ENCODE assay signal across 12 mouse cellular contexts in the genomic region with DNA sequence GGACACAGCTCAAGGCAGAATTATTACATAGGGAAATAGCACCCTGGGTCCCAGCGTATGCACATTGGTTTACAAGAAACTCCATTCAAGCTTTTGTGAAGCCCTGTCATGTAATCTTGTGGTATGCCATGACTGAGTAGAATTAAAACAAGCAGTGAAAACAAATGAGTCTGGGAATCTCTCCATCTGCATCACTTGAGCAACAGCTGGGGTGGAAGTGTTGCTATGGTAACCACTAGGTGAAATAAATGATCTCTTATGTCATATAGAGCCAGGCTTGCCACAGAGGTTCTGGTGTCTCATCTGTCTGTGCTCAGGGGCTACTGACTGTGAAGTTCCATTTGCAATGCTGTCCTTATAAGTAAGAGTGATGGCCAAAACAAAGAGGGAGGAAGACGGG.
A peak's percentile ranks its signal among the peaks of the same experiment; 100 is the strongest.
DNase-seq lines count a peak whose midpoint lies in the region; ATAC-seq and TF ChIP-seq lines count a peak whose summit lies in the region.
"Had no signal": no experiment of that assay in that cellular context is flagged by ENCODE, and none has a peak within 500 bp of the region (broad histone marks: within the 10 kb centered on the region; RNA-seq: fewer than 3 reads in every experiment).

No protein-coding gene starts in this region.

- TF ChIP-seq CTCF in liver, postnatal 0 days (IDR thresholded peaks at IDR 0.05; ENCODE audit: low read depth): no peak

- no peaks in the 10 kb centered on the region for H3K36me3 ChIP-seq in midbrain, embryonic 14.5 days (ENCODE audit: control insufficient read depth, insufficient read depth, low read length)
- no peaks in the 10 kb centered on the region for H3K36me3 ChIP-seq in midbrain, embryonic 10.5 days
- H3K36me3 ChIP-seq in hindbrain, embryonic 15.5 days: no peaks in the 10 kb centered on the region
- no peaks in the 10 kb centered on the region for H3K36me3 ChIP-seq in liver, postnatal 0 days (replicated peaks; ENCODE audit: insufficient read depth, low read length)
- H3K36me3 ChIP-seq: liver, embryonic 15.5 days; midbrain, embryonic 12.5 days had no signal

- no peaks in the 10 kb centered on the region for H3K27me3 ChIP-seq in midbrain, embryonic 14.5 days (ENCODE audit: control insufficient read depth, insufficient read depth, low read length)
- H3K27me3 ChIP-seq in midbrain, embryonic 10.5 days (ENCODE audit: low read depth, poor library complexity, severe bottlenecking): no peaks in the 10 kb centered on the region
- H3K27me3 ChIP-seq in hindbrain, embryonic 15.5 days: no peaks in the 10 kb centered on the region
- H3K27me3 ChIP-seq in liver, postnatal 0 days (ENCODE audit: insufficient read depth, low read length): no peaks in the 10 kb centered on the region
- H3K27me3 ChIP-seq: liver, embryonic 15.5 days; midbrain, embryonic 12.5 days had no signal

- peak; percentile 66 for DNase-seq in midbrain, embryonic 14.5 days
- DNase-seq in midbrain, embryonic 10.5 days (ENCODE audit: low spot score): no peak
- DNase-seq in mesoderm, embryonic 11.5 days (ENCODE audit: low read depth, low spot score): peak; percentile 50
- DNase-seq in liver, postnatal 0 days: no peak
- DNase-seq in kidney, postnatal 4 days: no peak
- no peak for DNase-seq in heart, adult 8-10 months (ENCODE audit: low spot score)
- DNase-seq: cerebellum, postnatal 10 days; kidney, adult 8-10 months; thymus, postnatal 25 days had no signal

- ATAC-seq in midbrain, embryonic 14.5 days (ENCODE audit: low FRiP score, low TSS enrichment): no peak; the same call in 1 of the 2 replicates
- ATAC-seq in hindbrain, embryonic 15.5 days (ENCODE audit: low FRiP score, low read depth): peak; percentile 85; the same call in 1 of the 2 replicates
- ATAC-seq in liver, postnatal 0 days: no peak

- no peak overlapping the region for H3K4me3 ChIP-seq in midbrain, embryonic 14.5 days (replicated peaks; ENCODE audit: low read depth, low read length)
- no peak overlapping the region for H3K4me3 ChIP-seq in midbrain, embryonic 10.5 days
- H3K4me3 ChIP-seq in hindbrain, embryonic 15.5 days: no peak overlapping the region
- H3K4me3 ChIP-seq in liver, postnatal 0 days (ENCODE audit: low read depth, low read length): no peak overlapping the region
- H3K4me3 ChIP-seq: liver, embryonic 15.5 days; midbrain, embryonic 12.5 days had no signal

- no peak for TF ChIP-seq EP300 in liver, postnatal 0 days (IDR thresholded peaks at IDR 0.05; ENCODE audit: low read depth)

- H3K4me1 ChIP-seq in midbrain, embryonic 14.5 days (ENCODE audit: control insufficient read depth, insufficient read depth, low read length): no peaks in the 10 kb centered on the region; the same call in 1 of the 2 replicates
- H3K4me1 ChIP-seq in midbrain, embryonic 10.5 days: peaks cover 20% of the 10 kb centered on the region
- peaks cover 6% of the 10 kb centered on the region; the same call in 1 of the 2 replicates for H3K4me1 ChIP-seq in hindbrain, embryonic 15.5 days (replicated peaks)
- H3K4me1 ChIP-seq in liver, postnatal 0 days (ENCODE audit: insufficient read depth): no peaks in the 10 kb centered on the region
- H3K4me1 ChIP-seq: liver, embryonic 15.5 days had no signal

- no peak overlapping the region for H3K9ac ChIP-seq in midbrain, embryonic 14.5 days (replicated peaks; ENCODE audit: low read length)
- H3K9ac ChIP-seq in hindbrain, embryonic 15.5 days: no peak overlapping the region
- no peak overlapping the region for H3K9ac ChIP-seq in liver, postnatal 0 days (replicated peaks)
- H3K9ac ChIP-seq: liver, embryonic 15.5 days; midbrain, embryonic 12.5 days had no signal

- no peak overlapping the region for H3K27ac ChIP-seq in midbrain, embryonic 14.5 days (replicated peaks; ENCODE audit: low read depth, low read length)
- no peak overlapping the region for H3K27ac ChIP-seq in midbrain, embryonic 10.5 days (replicated peaks)
- no peak overlapping the region for H3K27ac ChIP-seq in hindbrain, embryonic 15.5 days (replicated peaks)
- H3K27ac ChIP-seq in liver, postnatal 0 days (ENCODE audit: low read depth): no peak overlapping the region
- H3K27ac ChIP-seq: liver, embryonic 15.5 days; midbrain, embryonic 12.5 days had no signal

- no peak overlapping the region for H3K4me2 ChIP-seq in midbrain, embryonic 14.5 days (ENCODE audit: low read length)
- no peak overlapping the region for H3K4me2 ChIP-seq in hindbrain, embryonic 15.5 days
- no peak overlapping the region for H3K4me2 ChIP-seq in liver, postnatal 0 days (ENCODE audit: low read depth, low read length)
- H3K4me2 ChIP-seq: liver, embryonic 15.5 days; midbrain, embryonic 12.5 days had no signal

- 37% methylated on average over 2 of the region's 2 CpGs for WGBS in midbrain, embryonic 14.5 days
- 91% methylated on average over 2 of the region's 2 CpGs for WGBS in midbrain, embryonic 10.5 days
- WGBS in hindbrain, embryonic 15.5 days: 16% methylated on average over 2 of the region's 2 CpGs
- WGBS in liver, postnatal 0 days (ENCODE audit: insufficient replicate concordance): 88% methylated on average over 2 of the region's 2 CpGs

- H3K9me3 ChIP-seq in midbrain, embryonic 14.5 days (ENCODE audit: control insufficient read depth, low read length): no peaks in the 10 kb centered on the region
- no peaks in the 10 kb centered on the region for H3K9me3 ChIP-seq in midbrain, embryonic 10.5 days (replicated peaks)
- no peaks in the 10 kb centered on the region for H3K9me3 ChIP-seq in hindbrain, embryonic 15.5 days
- no peaks in the 10 kb centered on the region for H3K9me3 ChIP-seq in liver, postnatal 0 days (ENCODE audit: low read length)
- H3K9me3 ChIP-seq: liver, embryonic 15.5 days; midbrain, embryonic 12.5 days had no signal

Comparison
In these comparisons a context has a peak if more than half of its experiments do, and no peak if none do; other contexts are left out.
1. DNase-seq: peak in midbrain, embryonic 14.5 days (single experiment) and mesoderm, embryonic 11.5 days (single experiment); none in midbrain, embryonic 10.5 days (single experiment), liver, postnatal 0 days (single experiment), kidney, postnatal 4 days (0 of 2) and heart, adult 8-10 months (single experiment).